Mouse (Mus musculus) ES-Bruce4 (cell line): Measurements from ENCODE around the gene Gm10031. TPM values are rescaled to one million over a fixed set of nuclear protein-coding genes. Genes with fewer than 3 reads are reported as not detected.
A peak's percentile ranks its signal among the peaks of the same experiment; 100 is the strongest.

ENCODE experiments used
- H3K27ac ChIP-seq: 2 replicates; pipeline ENCODE4 v1.5.1; 2012; ENCODE audit warnings: low read length, inconsistent platforms; ENCODE audit not compliant: insufficient read depth
- H3K27me3 ChIP-seq: 2 replicates; pipeline ENCODE4 v1.6.1; 2012; ENCODE audit warnings: mild to moderate bottlenecking, low read length, inconsistent platforms; ENCODE audit not compliant: control insufficient read depth, poor library complexity, insufficient read depth, severe bottlenecking
- H3K36me3 ChIP-seq: 2 replicates; pipeline ENCODE4 v1.6.1; 2012; ENCODE audit warnings: inconsistent platforms, mild to moderate bottlenecking, low read length, moderate library complexity; ENCODE audit not compliant: control insufficient read depth, poor library complexity, insufficient read depth, severe bottlenecking
- H3K4me1 ChIP-seq: one replicate; pipeline ENCODE4 v1.8.1; 2011; ENCODE audit warnings: low read length; ENCODE audit not compliant: control insufficient read depth, insufficient read depth
- H3K4me3 ChIP-seq: 2 replicates; pipeline ENCODE4 v1.5.1; 2011; ENCODE audit warnings: low read depth, mild to moderate bottlenecking, low read length
- H3K9ac ChIP-seq: 2 replicates; pipeline ENCODE4 v1.6.1; 2012; ENCODE audit warnings: low read depth, mild to moderate bottlenecking, inconsistent platforms; ENCODE audit not compliant: poor library complexity, severe bottlenecking
- H3K9me3 ChIP-seq: replicated peaks from 2 replicates; pipeline ENCODE4 v1.6.1; 2012; ENCODE audit warnings: mild to moderate bottlenecking, low read length, inconsistent platforms; ENCODE audit not compliant: control insufficient read depth, poor library complexity, insufficient read depth, severe bottlenecking
- CTCF ChIP-seq: IDR thresholded peaks from one replicate; pipeline ENCODE4 v1.8.1; 2011; ENCODE audit warnings: low read depth, low read length
- EP300 ChIP-seq: IDR thresholded peaks from 2 replicates; pipeline ENCODE4 v1.6.1; 2011; ENCODE audit warnings: low read depth, low read length; ENCODE audit not compliant: insufficient read depth
- POLR2A ChIP-seq: IDR thresholded peaks from one replicate; pipeline ENCODE4 v1.8.1; 2011; ENCODE audit warnings: low read length; ENCODE audit not compliant: insufficient read depth
- polyA plus RNA-seq: library from polyadenylated mRNA; stranded (reverse); fragments of >200 nt; gene quantifications from 2 replicates; pipeline ENCODE4 v1.2.4, GENCODE M21; 2011; ENCODE audit warnings: low read depth; ENCODE audit not compliant: missing spikeins, insufficient read depth, insufficient read length

Gm10031 gene
- polyA plus RNA-seq, 1 experiment, result 29.7 TPM

GRCm38 (mm10) chr1:156537031-156537430 is 13.2 kb downstream of the Gm10031 start:
- Histone ChIP-seq H3K4me3 (no peak overlapping the region), H3K27ac (no peak overlapping the region), H3K4me1 (no peaks in the 10 kb centered on the region), H3K9ac (no peak overlapping the region), H3K27me3 (no peaks in the 10 kb centered on the region), H3K36me3 (no peaks in the 10 kb centered on the region), H3K9me3 (no peaks in the 10 kb centered on the region)
- TF ChIP-seq EP300 (no peak), CTCF (no peak), POLR2A (no peak)

- Histone ChIP-seq H3K9me3 (no peaks in the 10 kb centered on the region), H3K9ac (no peak overlapping the region), H3K27ac (no peak overlapping the region), H3K27me3 (no peaks in the 10 kb centered on the region), H3K4me3 (no peak overlapping the region), H3K4me1 (no peaks in the 10 kb centered on the region), H3K36me3 (no peaks in the 10 kb centered on the region)
- TF ChIP-seq EP300 (no peak), CTCF (no peak), POLR2A (no peak)
These were observed 13.9 kb downstream of the Gm10031 start for GRCm38 (mm10) chr1:156537701-156538100.

DNA sequence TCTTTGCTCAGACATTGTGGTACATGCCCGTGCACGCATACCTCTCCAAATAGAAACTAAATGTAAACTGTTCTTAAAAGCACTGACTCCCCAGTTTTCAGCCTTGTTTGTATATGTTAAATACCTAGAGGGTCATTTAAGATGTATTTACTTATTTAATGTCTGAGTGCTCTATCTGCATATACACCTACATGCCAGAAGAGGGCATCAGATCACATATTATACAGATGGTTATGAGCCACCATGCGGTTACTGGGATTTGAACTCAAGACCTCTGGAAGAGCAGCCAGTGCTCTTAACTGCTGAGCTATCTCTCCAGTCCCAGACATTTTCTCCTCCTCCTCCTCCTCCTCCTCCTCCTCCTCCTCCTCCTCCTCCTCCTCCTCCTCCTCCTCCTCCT is 14.6 kb downstream of the Gm10031 start:
- Histone ChIP-seq H3K27me3 (no peaks in the 10 kb centered on the region), H3K4me1 (no peaks in the 10 kb centered on the region), H3K4me3 (no peak overlapping the region), H3K27ac (no peak overlapping the region), H3K36me3 (no peaks in the 10 kb centered on the region), H3K9ac (no peak overlapping the region), H3K9me3 (no peaks in the 10 kb centered on the region)
- no peak for TF ChIP-seq POLR2A
- no peak for TF ChIP-seq EP300
- no peak for TF ChIP-seq CTCF

GRCm38 (mm10) chr1:156539787-156540560 is 16.2 kb downstream of the Gm10031 start:
- TF ChIP-seq POLR2A, result no peak
- TF ChIP-seq CTCF, result peak; percentile 35
- no peak overlapping the region for H3K27ac ChIP-seq

GRCm38 (mm10) chr1:156543999-156544398 is 20.2 kb downstream of the Gm10031 start:
- Histone ChIP-seq H3K27ac (no peak overlapping the region), H3K36me3 (no peaks in the 10 kb centered on the region), H3K9me3 (no peaks in the 10 kb centered on the region), H3K27me3 (no peaks in the 10 kb centered on the region), H3K4me1 (no peaks in the 10 kb centered on the region), H3K4me3 (no peak overlapping the region), H3K9ac (no peak overlapping the region)
- TF ChIP-seq CTCF (no peak), POLR2A (no peak), EP300 (no peak)

More at GRCm38 (mm10) chr1:156539787-156540560, 16.2 kb downstream of the Gm10031 start:
- Histone ChIP-seq H3K4me1 (no peaks in the 10 kb centered on the region), H3K9ac (no peak overlapping the region), H3K9me3 (no peaks in the 10 kb centered on the region), H3K4me3 (no peak overlapping the region), H3K27me3 (no peaks in the 10 kb centered on the region), H3K36me3 (no peaks in the 10 kb centered on the region)

DNA sequence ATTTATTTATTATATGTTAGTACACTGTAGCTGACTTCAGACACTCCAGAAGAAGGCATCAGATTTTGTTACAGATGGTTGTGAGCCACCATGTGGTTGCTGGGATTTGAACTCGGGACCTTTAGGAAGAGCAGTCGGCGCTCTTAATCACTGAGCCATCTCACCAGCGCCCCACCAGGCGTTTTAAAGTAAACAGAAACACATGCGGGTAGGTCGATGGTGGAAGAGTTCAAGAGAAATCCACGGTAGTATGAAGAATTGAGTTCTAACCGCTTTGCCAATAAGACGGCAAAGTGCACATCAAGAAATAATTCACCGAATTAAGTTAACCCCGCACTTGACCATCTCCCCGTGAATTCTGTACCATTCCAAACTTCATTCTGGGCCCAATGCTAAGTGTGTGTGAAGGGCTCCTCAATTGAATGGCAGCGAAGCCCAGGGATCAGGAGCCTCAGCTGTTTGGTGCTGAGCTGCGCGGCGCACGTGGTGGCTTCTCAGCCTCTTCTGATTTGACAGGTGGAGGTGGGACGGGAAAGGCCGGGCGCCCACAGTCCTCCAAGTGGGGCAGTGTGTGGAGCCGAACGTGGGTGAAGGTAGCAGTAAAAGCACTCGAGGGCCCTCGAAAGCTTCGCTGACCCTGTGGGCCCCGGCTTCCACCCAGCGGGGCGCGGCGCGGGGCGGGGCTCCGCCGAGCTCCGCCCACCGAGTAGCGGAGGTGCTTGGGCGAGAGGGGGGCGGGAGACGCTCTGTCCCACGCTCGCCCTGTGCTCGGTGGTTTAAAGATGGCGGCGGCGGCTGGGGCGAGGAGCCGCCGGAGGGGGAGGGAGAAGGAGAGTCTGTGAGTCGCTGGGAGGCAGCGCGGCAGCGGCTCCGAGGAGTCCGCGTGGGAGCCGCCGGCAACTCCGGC is 34.5 kb downstream of the Gm10031 start, which contains the start of gene Abl2:
TSS of gene Abl2 (plus strand) at position 763 of the 907 bp plus-strand sequence.
- Histone ChIP-seq H3K27me3 (no peaks in the 10 kb centered on the region), H3K4me3 (peak within 1 kb of the TSS; percentile 95), H3K4me1 (no peaks in the 10 kb centered on the region), H3K9ac (peak within 1 kb of the TSS; percentile 98), H3K27ac (peak within 1 kb of the TSS; percentile 20; the same call in 1 of the 2 replicates), H3K9me3 (no peaks in the 10 kb centered on the region), H3K36me3 (no peaks in the 10 kb centered on the region)
- no peak for TF ChIP-seq CTCF
- no peak for TF ChIP-seq EP300
- TF ChIP-seq POLR2A, result no peak
